Mouse (Mus musculus) CH12.LX (cell line): ENCODE results near the gene Itch.

Experiments used
- CHD1 ChIP-seq: IDR thresholded peaks from 2 replicates; pipeline ENCODE4 v1.6.1; 2012; ENCODE audit warnings: low read depth, low read length, improper control_type of control experiment, inconsistent platforms
- CTCF ChIP-seq, 2 experiments: IDR thresholded peaks in 1 of 2; conservative IDR thresholded peaks in 1 of 2; 2 replicates each; pipeline ENCODE4 v1.5.1; 2011 to 2012; ENCODE audit warnings: low read depth in 2 of 2, low read length in 2 of 2, improper control_type of control experiment in 1 of 2, inconsistent platforms in 1 of 2, mild to moderate bottlenecking in 1 of 2, moderate library complexity in 1 of 2
- E2F4 ChIP-seq: IDR thresholded peaks from 2 replicates; pipeline ENCODE4 v1.6.1; 2011; ENCODE audit warnings: low read depth, low read length, improper control_type of control experiment; ENCODE audit not compliant: insufficient replicate concordance
- MYC ChIP-seq: IDR thresholded peaks from 2 replicates; pipeline ENCODE4 v1.6.1; 2011; ENCODE audit warnings: low read depth, mild to moderate bottlenecking, improper control_type of control experiment, low read length
- SIN3A ChIP-seq: IDR thresholded peaks from 2 replicates; pipeline ENCODE4 v1.6.1; 2012; ENCODE audit warnings: low read length, improper control_type of control experiment, inconsistent platforms
- TBP ChIP-seq: conservative IDR thresholded peaks from 2 replicates; pipeline ENCODE4 v1.6.1; 2011; ENCODE audit warnings: low read depth, low read length, improper control_type of control experiment
- USF2 ChIP-seq: conservative IDR thresholded peaks from 2 replicates; pipeline ENCODE4 v1.6.1; 2011; ENCODE audit warnings: low read depth, low read length, improper control_type of control experiment
- ZKSCAN1 ChIP-seq: IDR thresholded peaks from 2 replicates; pipeline ENCODE4 v1.6.1; 2012; ENCODE audit warnings: low read depth, inconsistent platforms, low read length, improper control_type of control experiment, borderline replicate concordance

GRCm38 (mm10) chr2:155248718-155249117 is 115.4 kb downstream of the Itch start:
- no peak for TF ChIP-seq USF2
- no peak for TF ChIP-seq TBP
- no peak for TF ChIP-seq ZKSCAN1
- TF ChIP-seq E2F4, result no peak
- TF ChIP-seq MYC, result no peak
- TF ChIP-seq SIN3A, result no peak
- TF ChIP-seq CHD1, result no peak
- TF ChIP-seq CTCF (conservative IDR thresholded peaks at IDR 0.05 in 1 of 2, IDR thresholded peaks at IDR 0.05 in 1 of 2; ENCODE audit: low read depth in 2 of 2, low read length in 2 of 2), result peak in 1 of 2 experiments; percentile 28; a peak in 2 of 4 replicates
